Mouse (Mus musculus) heart, embryonic 15.5 days (tissue): ENCODE measurements at regions not wholly inside any gene's neighbourhood (a gene's known extent, or its start where the extent isn't known, plus 50 kb on each side); places are given as distances from the start of the nearest gene placed in this dataset.

Source experiments
- ATAC-seq: fragments of 200-750 bp; cut with Nextera tagmentation; replicated peaks from 2 replicates; pipeline ENCODE4 v1.8.0; 2017; ENCODE audit warnings: low read depth, moderate TSS enrichment; ENCODE audit not compliant: insufficient number of reproducible peaks, insufficient read depth, low FRiP score
- H3K27ac ChIP-seq: fragments of 300-500 bp; sonication (generic); 2 replicates; pipeline ENCODE4 v1.5.1; 2015; ENCODE audit warnings: mild to moderate bottlenecking, inconsistent platforms
- H3K27me3 ChIP-seq: fragments of 300-500 bp; sonication (generic); 2 replicates; pipeline ENCODE4 v1.6.1; 2015; ENCODE audit warnings: inconsistent platforms
- H3K36me3 ChIP-seq: fragments of 300-500 bp; sonication (generic); 2 replicates; pipeline ENCODE4 v1.6.1; 2015; ENCODE audit warnings: mild to moderate bottlenecking, inconsistent platforms
- H3K4me1 ChIP-seq: fragments of 300-500 bp; sonication (generic); replicated peaks from 2 replicates; pipeline ENCODE4 v1.6.1; 2015; ENCODE audit warnings: inconsistent platforms
- H3K4me2 ChIP-seq: fragments of 300-500 bp; sonication (generic); 2 replicates; pipeline ENCODE4 v1.6.1; 2015; ENCODE audit warnings: inconsistent platforms, mild to moderate bottlenecking, moderate library complexity
- H3K4me3 ChIP-seq: fragments of 300-500 bp; sonication (generic); 2 replicates; pipeline ENCODE4 v1.5.1; 2015; ENCODE audit warnings: mild to moderate bottlenecking, inconsistent platforms
- H3K9ac ChIP-seq: fragments of 300-500 bp; sonication (generic); 2 replicates; pipeline ENCODE4 v1.6.1; 2015; ENCODE audit warnings: mild to moderate bottlenecking, inconsistent platforms
- H3K9me3 ChIP-seq: fragments of 300-500 bp; sonication (generic); replicated peaks from 2 replicates; pipeline ENCODE4 v1.6.1; 2016; ENCODE audit warnings: inconsistent platforms
- WGBS: fragments of 180-500 bp; shearing (Covaris S2); methylation state at CpG from one replicate; pipeline ENCODE4 v1.1.7; 2015; ENCODE audit warnings: mixed read lengths; 5-methylcytosine and 5-hydroxymethylcytosine counted together

DNA sequence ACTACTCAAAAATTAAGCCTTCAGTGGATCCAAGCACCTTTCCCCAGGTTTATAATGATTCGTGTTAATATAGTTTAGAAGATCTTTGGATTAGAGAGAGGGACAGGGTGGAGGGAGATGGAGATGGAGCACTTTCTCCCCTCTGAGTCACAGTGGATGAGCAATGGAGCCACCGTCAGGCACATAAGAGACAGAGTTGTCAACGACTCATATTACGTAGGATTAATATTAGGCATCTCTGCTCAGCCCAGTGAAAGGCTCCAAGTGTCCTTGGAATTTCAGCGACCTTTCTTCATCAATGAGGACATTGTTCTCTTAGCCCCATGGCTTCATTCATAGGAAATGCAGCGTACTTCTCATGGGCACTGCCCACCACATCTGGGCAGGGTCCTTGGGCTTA is 270.4 kb downstream of the Plpp3 start:
- 75% methylated on average over 6 of the region's 6 CpGs for WGBS
- Histone ChIP-seq H3K27ac (no peak overlapping the region), H3K9me3 (no peaks in the 10 kb centered on the region), H3K36me3 (no peaks in the 10 kb centered on the region), H3K4me1 (0 out of 2 replicates have a peak, but pooled peaks cover 2% of the 10 kb centered on the region), H3K27me3 (no peaks in the 10 kb centered on the region), H3K9ac (no peak overlapping the region), H3K4me3 (no peak overlapping the region), H3K4me2 (no peak overlapping the region)
- no peak for ATAC-seq

- Histone ChIP-seq H3K4me3 (no peak overlapping the region), H3K27ac (no peak overlapping the region), H3K27me3 (no peaks in the 10 kb centered on the region), H3K9ac (no peak overlapping the region), H3K4me2 (no peak overlapping the region), H3K36me3 (no peaks in the 10 kb centered on the region), H3K9me3 (no peaks in the 10 kb centered on the region), H3K4me1 (no peaks in the 10 kb centered on the region)
- no peak for ATAC-seq
- 85% methylated on average over 6 of the region's 6 CpGs for WGBS
Observed at GRCm38 (mm10) chr4:105429381-105430100, 272.4 kb downstream of the Plpp3 start.

- no peak overlapping the region for H3K27ac ChIP-seq
- WGBS: 72% methylated on average over 4 of the region's 4 CpGs
Observed at GRCm38 (mm10) chr4:105432461-105432860, 275.3 kb downstream of the Plpp3 start.

DNA sequence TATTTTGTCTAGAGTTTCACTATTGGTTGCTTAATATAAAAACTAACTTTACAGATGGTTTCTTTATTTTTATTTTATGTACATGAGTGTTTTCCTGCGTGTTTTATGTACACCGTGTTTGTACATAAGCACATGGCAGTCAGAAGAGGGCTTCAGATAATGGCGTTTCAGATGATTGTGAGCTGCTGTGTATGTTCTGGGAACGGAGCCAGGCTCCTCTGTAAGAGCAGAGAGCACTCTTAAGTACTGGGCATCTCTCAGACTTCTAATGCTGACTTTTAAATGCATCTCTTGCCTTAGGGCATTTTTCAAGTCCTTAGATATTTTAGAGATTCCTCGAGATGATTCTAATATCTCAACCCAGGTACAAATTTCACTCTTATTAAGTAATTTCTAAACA is 280.0 kb downstream of the Plpp3 start:
- Histone ChIP-seq H3K36me3 (no peaks in the 10 kb centered on the region), H3K4me1 (0 out of 2 replicates have a peak, but pooled peaks cover 4% of the 10 kb centered on the region), H3K4me3 (no peak overlapping the region), H3K9me3 (no peaks in the 10 kb centered on the region), H3K9ac (no peak overlapping the region), H3K4me2 (no peak overlapping the region), H3K27ac (no peak overlapping the region), H3K27me3 (no peaks in the 10 kb centered on the region)
- 25% methylated on average over 5 of the region's 5 CpGs for WGBS
- no peak for ATAC-seq

More at GRCm38 (mm10) chr4:105432461-105432860, 275.3 kb downstream of the Plpp3 start:
- Histone ChIP-seq H3K27me3 (no peaks in the 10 kb centered on the region), H3K4me1 (0 out of 2 replicates have a peak, but pooled peaks cover 4% of the 10 kb centered on the region), H3K9me3 (no peaks in the 10 kb centered on the region), H3K36me3 (no peaks in the 10 kb centered on the region), H3K4me2 (no peak overlapping the region), H3K4me3 (no peak overlapping the region), H3K9ac (no peak overlapping the region)
- ATAC-seq: no peak

DNA sequence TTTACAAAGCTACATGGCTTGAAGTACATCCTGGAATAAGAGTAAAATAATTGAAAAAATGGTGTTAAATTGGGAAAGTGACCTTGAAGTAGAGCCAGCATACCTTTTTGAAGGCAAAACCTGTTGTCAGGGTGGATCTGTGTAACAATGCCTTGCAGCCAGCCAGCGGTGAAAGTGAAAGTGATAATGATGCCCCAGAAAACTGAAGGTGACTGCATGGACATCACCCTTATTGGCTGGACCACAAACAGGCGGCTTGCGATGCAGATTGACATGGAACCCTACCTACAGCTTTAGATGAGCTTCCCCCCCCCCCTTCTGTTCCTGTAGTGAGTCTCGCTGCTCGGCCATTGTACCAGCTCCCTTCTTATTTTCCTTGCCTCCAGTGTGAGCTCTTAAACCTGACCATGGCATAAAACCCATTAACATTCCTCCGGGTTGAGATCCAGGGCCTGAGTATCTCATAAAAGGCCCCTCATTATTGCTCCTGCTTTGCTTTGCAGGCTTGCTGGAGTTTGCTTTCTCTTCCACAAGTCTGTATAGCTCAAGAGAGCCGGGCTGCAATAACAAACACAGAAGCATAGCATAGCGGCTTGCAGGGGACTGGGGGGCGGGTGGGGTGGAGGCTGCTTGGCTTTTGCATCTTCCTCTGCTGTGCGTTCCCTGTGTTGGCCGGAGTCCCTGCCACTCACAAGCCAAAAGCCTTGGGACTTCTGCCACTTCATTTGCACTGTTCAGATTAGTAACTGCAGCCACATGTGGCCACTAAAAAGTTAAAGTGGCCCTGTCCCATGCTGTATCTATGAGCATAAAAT is 292.1 kb downstream of the Plpp3 start:
- WGBS: 66% methylated on average over 11 of the region's 11 CpGs
- H3K9ac ChIP-seq: no peak overlapping the region
- H3K36me3 ChIP-seq: no peaks in the 10 kb centered on the region
- H3K4me3 ChIP-seq: no peak overlapping the region
- ATAC-seq: no peak
- 0 out of 2 replicates have a peak, but pooled peaks cover 3% of the 10 kb centered on the region for H3K4me1 ChIP-seq
- no peak overlapping the region for H3K27ac ChIP-seq
- H3K27me3 ChIP-seq: peaks cover 3% of the 10 kb centered on the region; the same call in 1 of the 2 replicates
- no peaks in the 10 kb centered on the region for H3K9me3 ChIP-seq
- no peak overlapping the region for H3K4me2 ChIP-seq

GRCm38 (mm10) chr4:105450881-105451280 is 293.7 kb downstream of the Plpp3 start:
- Histone ChIP-seq H3K9me3 (no peaks in the 10 kb centered on the region), H3K4me1 (0 out of 2 replicates have a peak, but pooled peaks cover 3% of the 10 kb centered on the region), H3K9ac (no peak overlapping the region), H3K27me3 (peaks cover 3% of the 10 kb centered on the region; the same call in 1 of the 2 replicates), H3K4me2 (no peak overlapping the region), H3K4me3 (no peak overlapping the region), H3K27ac (no peak overlapping the region), H3K36me3 (no peaks in the 10 kb centered on the region)
- ATAC-seq: no peak
- 84% methylated on average over 4 of the region's 4 CpGs for WGBS

DNA sequence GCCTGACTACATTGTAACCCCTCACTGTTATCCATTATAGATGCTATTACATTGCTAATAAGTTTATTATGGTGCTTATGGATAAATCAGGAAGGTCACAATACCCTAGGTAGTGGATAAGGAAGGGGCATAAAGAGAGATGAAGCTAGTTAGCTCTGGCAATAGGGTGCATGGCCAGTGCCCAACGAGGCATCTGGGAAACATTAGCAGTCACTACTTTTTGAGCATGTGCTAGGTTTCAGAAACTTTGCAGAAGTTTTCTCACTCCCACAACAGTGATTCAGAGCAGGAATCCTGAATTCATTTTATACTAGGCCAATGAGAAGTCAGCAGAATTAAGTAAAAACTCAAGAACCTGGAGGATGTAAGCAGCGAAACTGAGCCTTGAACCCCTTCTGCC is 294.7 kb downstream of the Plpp3 start:
- H3K9me3 ChIP-seq: no peaks in the 10 kb centered on the region
- H3K36me3 ChIP-seq: no peaks in the 10 kb centered on the region
- no peak for ATAC-seq
- 86% methylated on average over 2 of the region's 2 CpGs for WGBS
- H3K27ac ChIP-seq: no peak overlapping the region
- H3K4me3 ChIP-seq: no peak overlapping the region
- H3K4me1 ChIP-seq: 0 out of 2 replicates have a peak, but pooled peaks cover 3% of the 10 kb centered on the region
- peaks cover 3% of the 10 kb centered on the region; the same call in 1 of the 2 replicates for H3K27me3 ChIP-seq
- no peak overlapping the region for H3K4me2 ChIP-seq
- H3K9ac ChIP-seq: no peak overlapping the region

- H3K27me3 ChIP-seq: no peaks in the 10 kb centered on the region
- no peak overlapping the region for H3K9ac ChIP-seq
- H3K4me1 ChIP-seq: no peaks in the 10 kb centered on the region
- 78% methylated on average over 11 of the region's 11 CpGs for WGBS
- no peak overlapping the region for H3K27ac ChIP-seq
- no peaks in the 10 kb centered on the region for H3K36me3 ChIP-seq
- no peak for ATAC-seq
- no peak overlapping the region for H3K4me3 ChIP-seq
- no peak overlapping the region for H3K4me2 ChIP-seq
- H3K9me3 ChIP-seq: no peaks in the 10 kb centered on the region
Observed at GRCm38 (mm10) chr4:105456955-105457621, 299.9 kb downstream of the Plpp3 start.

GRCm38 (mm10) chr4:105459991-105460688 is 303.0 kb downstream of the Plpp3 start:
- Histone ChIP-seq H3K9me3 (no peaks in the 10 kb centered on the region), H3K27me3 (no peaks in the 10 kb centered on the region), H3K4me1 (no peaks in the 10 kb centered on the region), H3K4me2 (no peak overlapping the region), H3K36me3 (no peaks in the 10 kb centered on the region), H3K4me3 (no peak overlapping the region), H3K27ac (no peak overlapping the region), H3K9ac (no peak overlapping the region)
- 84% methylated on average over 3 of the region's 3 CpGs for WGBS
- ATAC-seq: no peak

- Histone ChIP-seq H3K36me3 (no peaks in the 10 kb centered on the region), H3K4me2 (no peak overlapping the region), H3K4me3 (no peak overlapping the region), H3K9ac (no peak overlapping the region), H3K4me1 (no peaks in the 10 kb centered on the region), H3K27ac (no peak overlapping the region), H3K27me3 (no peaks in the 10 kb centered on the region), H3K9me3 (no peaks in the 10 kb centered on the region)
- ATAC-seq: no peak
- 47% methylated on average over 2 of the region's 2 CpGs for WGBS
Observed at GRCm38 (mm10) chr4:105460689-105461005, 303.5 kb downstream of the Plpp3 start.

- Histone ChIP-seq H3K4me3 (no peak overlapping the region), H3K4me2 (no peak overlapping the region), H3K27me3 (peaks cover 5% of the 10 kb centered on the region; the same call in 1 of the 2 replicates), H3K27ac (no peak overlapping the region), H3K4me1 (peaks cover 2% of the 10 kb centered on the region; the same call in 1 of the 2 replicates), H3K36me3 (no peaks in the 10 kb centered on the region), H3K9ac (no peak overlapping the region), H3K9me3 (no peaks in the 10 kb centered on the region)
- ATAC-seq: no peak
- 90% methylated on average over 7 of the region's 7 CpGs for WGBS
Observed at GRCm38 (mm10) chr4:105467811-105468210, 310.7 kb downstream of the Plpp3 start.
